ENCODE assay signal across 8 mouse cellular contexts in genomic region chr7:126576946-126577345, GRCm38 (mm10). TPM values are rescaled to one million over a fixed set of nuclear protein-coding genes. Genes with fewer than 3 reads are reported as not detected.
DNase-seq lines count a peak whose midpoint lies in the region; ATAC-seq lines count a peak whose summit lies in the region.

No protein-coding gene starts in this region.

- intact Hi-C loops in left cerebral cortex, postnatal 36 days (cut with DNase I) = no loop called here

- peak; percentile 20 for DNase-seq in cerebellum, adult 8-10 months
- peak; percentile 25 to 46 for DNase-seq in left cerebral cortex, adult 18-20 months (ENCODE audit: low spot score in 2 of 2)
- DNase-seq in left cerebral cortex, postnatal 36 days (ENCODE audit: low spot score in 2 of 2) = no peak
- DNase-seq in adrenal gland, adult 18-20 months (ENCODE audit: low spot score in 2 of 2) = peak; percentile 50 to 61
- DNase-seq in lung, postnatal 36 days = peak; percentile 85
- peak; percentile 49 to 56 for DNase-seq in thymus, postnatal 36 days

- ATAC-seq in cerebellum, adult (ENCODE audit: insufficient number of reproducible peaks, low FRiP score, low TSS enrichment) = no peak
- ATAC-seq in erythroid progenitor cell, adult 5-6 weeks (replicated peaks; ENCODE audit: low FRiP score, poor library complexity, severe bottlenecking) = peak; percentile 55

RNA-seq across cellular contexts. Expression of gene Apobr, which starts 7.8 kb away (rescaled TPM):
- total RNA-seq in left cerebral cortex, adult 18-20 months (2021) = 1 to 10 TPM in 1 of 2 experiments, under 1 TPM in 1; 0.58 to 1.1 TPM
- total RNA-seq in left cerebral cortex, postnatal 36 days (2021) = under 1 TPM; 0.39 to 0.63 TPM
- 1 to 10 TPM; 2.4 to 3.2 TPM for total RNA-seq in adrenal gland, adult 18-20 months (2021)
- total RNA-seq in erythroid progenitor cell, adult 5-6 weeks (2015; ENCODE audit: low replicate concordance) = 5.9 and 12.3 TPM in 2 replicates
- 3.2 and 6.1 TPM in 2 replicates for total RNA-seq in erythroid progenitor cell, adult 5-6 weeks (2017; ENCODE audit: low replicate concordance)

RNA-seq across cellular contexts. Expression of gene Cln3, which starts 8.7 kb away (rescaled TPM):
- total RNA-seq in left cerebral cortex, adult 18-20 months (2021) = 10 to 100 TPM; 26.2 to 26.7 TPM
- 10 to 100 TPM; 27.4 to 35.8 TPM for total RNA-seq in left cerebral cortex, postnatal 36 days (2021)
- total RNA-seq in adrenal gland, adult 18-20 months (2021) = 10 to 100 TPM; 34.6 to 35.8 TPM
- 2.9 and 17.2 TPM in 2 replicates for total RNA-seq in erythroid progenitor cell, adult 5-6 weeks (2015; ENCODE audit: low replicate concordance)
- total RNA-seq in erythroid progenitor cell, adult 5-6 weeks (2017; ENCODE audit: low replicate concordance) = 1.9 and 3.9 TPM in 2 replicates

RNA-seq across cellular contexts. Expression of gene Eif3c, which starts 10.7 kb away (rescaled TPM):
- total RNA-seq in left cerebral cortex, adult 18-20 months (2021) = 100 to 1,000 TPM; 182 to 184 TPM
- total RNA-seq in left cerebral cortex, postnatal 36 days (2021) = 100 to 1,000 TPM; 169 to 193 TPM
- 100 to 1,000 TPM; 199 to 243 TPM for total RNA-seq in adrenal gland, adult 18-20 months (2021)
- total RNA-seq in erythroid progenitor cell, adult 5-6 weeks (2015; ENCODE audit: low replicate concordance) = 42.3 and 63.8 TPM in 2 replicates
- 77.8 and 113 TPM in 2 replicates for total RNA-seq in erythroid progenitor cell, adult 5-6 weeks (2017; ENCODE audit: low replicate concordance)

RNA-seq across cellular contexts. Expression of gene Il27, which starts 17.8 kb away (rescaled TPM):
- total RNA-seq in left cerebral cortex, adult 18-20 months (2021) = not detected
- not detected for total RNA-seq in left cerebral cortex, postnatal 36 days (2021)
- total RNA-seq in adrenal gland, adult 18-20 months (2021) = under 1 TPM in 1 of 2 experiments, not detected in 1; 0.38 TPM
- total RNA-seq in erythroid progenitor cell, adult 5-6 weeks (2015; ENCODE audit: low replicate concordance) = 1.3 TPM in 1 of 2 replicates, not detected in the other
- total RNA-seq in erythroid progenitor cell, adult 5-6 weeks (2017; ENCODE audit: low replicate concordance) = not detected in 2 replicates

RNA-seq across cellular contexts. Expression of gene Nupr1, which starts 53.7 kb away (rescaled TPM):
- 10 to 100 TPM; 20.3 to 22.6 TPM for total RNA-seq in left cerebral cortex, adult 18-20 months (2021)
- total RNA-seq in left cerebral cortex, postnatal 36 days (2021) = 10 to 100 TPM; 16.6 to 17.2 TPM
- total RNA-seq in adrenal gland, adult 18-20 months (2021) = 10 to 100 TPM; 13.6 to 26.7 TPM
- 2.5 TPM in 1 of 2 replicates, not detected in the other for total RNA-seq in erythroid progenitor cell, adult 5-6 weeks (2015; ENCODE audit: low replicate concordance)
- 1.2 and 15.8 TPM in 2 replicates for total RNA-seq in erythroid progenitor cell, adult 5-6 weeks (2017; ENCODE audit: low replicate concordance)

Comparison
In these comparisons a context has a peak if more than half of its experiments do, and no peak if none do; other contexts are left out.
1. DNase-seq: peak in cerebellum, adult 8-10 months (single experiment), left cerebral cortex, adult 18-20 months (2 of 2), adrenal gland, adult 18-20 months (2 of 2), lung, postnatal 36 days (single experiment) and thymus, postnatal 36 days (2 of 2); none in left cerebral cortex, postnatal 36 days (0 of 2).